Mouse (Mus musculus) skeletal muscle tissue, postnatal 0 days (tissue): ENCODE data around the gene Prm1. TPM values are rescaled to one million over a fixed set of nuclear protein-coding genes. Genes with fewer than 3 reads are reported as not detected.

Experiments
- polyA plus RNA-seq: library from polyadenylated mRNA; unstranded; fragments of >200 nt; fragmentation: Nextera tagmentation; extraction: Ambion mirVana; gene quantifications from 2 replicates; pipeline ENCODE4 v1.2.1, GENCODE M21; 2015

The Prm1 gene
- polyA plus RNA-seq = not detected in 2 replicates

GRCm38 (mm10) chr16:10805789-10806527, at the start of gene Prm1:
Gene Prm1 (minus strand): TSS chr16:10805839.

GRCm38 (mm10) chr16:10834911-10835587, 29.4 kb upstream of the Prm1 start, which contains the start of gene Rmi2:
Gene Rmi2 (plus strand): TSS chr16:10835059.

GRCm38 (mm10) chr16:10812865-10813371, 7.3 kb upstream of the Prm1 start, which contains the start of gene Gm11172:
Gene Gm11172 (plus strand): TSS chr16:10812915.

DNA sequence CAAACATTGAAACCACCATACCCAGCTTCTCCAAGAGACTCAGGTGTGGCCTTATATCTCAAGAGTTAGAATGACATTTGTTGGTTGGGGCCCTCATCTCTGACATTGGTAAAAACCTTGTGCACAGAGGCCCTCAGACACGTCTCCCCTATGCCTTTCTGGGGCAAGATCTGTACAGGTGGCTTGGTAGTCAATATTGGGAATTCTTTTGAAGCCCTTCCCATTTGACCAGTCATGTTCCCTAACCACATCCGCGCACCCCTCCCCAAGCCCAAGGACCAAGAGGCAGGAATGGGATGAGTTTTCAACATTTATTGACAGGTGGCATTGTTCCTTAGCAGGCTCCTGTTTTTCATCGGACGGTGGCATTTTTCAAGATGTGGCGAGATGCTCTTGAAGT, 9.6 kb downstream of the Prm1 start, which contains the start of gene Prm2:
Gene Prm2 (minus strand): TSS at position 101 of the 400 bp plus-strand sequence.

GRCm38 (mm10) chr16:10790702-10791101, 14.9 kb downstream of the Prm1 start, which contains the start of gene Prm3:
Gene Prm3 (minus strand): TSS chr16:10790914.

DNA sequence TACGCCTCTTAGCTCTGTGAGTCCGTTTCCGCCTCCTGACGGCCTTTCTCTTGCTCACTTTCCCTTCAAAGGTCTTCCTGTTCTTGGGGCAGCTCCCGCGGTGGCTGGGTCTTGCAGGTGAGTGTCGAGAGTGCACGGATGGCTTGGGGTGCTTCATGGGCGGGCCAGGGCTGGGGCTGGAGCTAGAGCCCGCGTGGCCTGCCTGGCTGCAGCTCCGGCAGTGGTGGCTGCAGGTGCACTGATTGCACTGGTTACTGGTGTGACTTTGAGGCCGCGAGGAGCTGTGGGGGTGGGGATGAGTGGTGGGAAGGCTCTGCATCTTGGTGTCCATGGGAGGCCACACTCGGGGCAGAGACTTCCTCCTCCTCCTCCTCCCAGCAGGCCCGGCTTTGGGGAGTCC, 17.4 kb downstream of the Prm1 start, which contains the start of gene Tnp2:
Gene Tnp2 (minus strand): TSS at position 390 of the 400 bp plus-strand sequence.

DNA sequence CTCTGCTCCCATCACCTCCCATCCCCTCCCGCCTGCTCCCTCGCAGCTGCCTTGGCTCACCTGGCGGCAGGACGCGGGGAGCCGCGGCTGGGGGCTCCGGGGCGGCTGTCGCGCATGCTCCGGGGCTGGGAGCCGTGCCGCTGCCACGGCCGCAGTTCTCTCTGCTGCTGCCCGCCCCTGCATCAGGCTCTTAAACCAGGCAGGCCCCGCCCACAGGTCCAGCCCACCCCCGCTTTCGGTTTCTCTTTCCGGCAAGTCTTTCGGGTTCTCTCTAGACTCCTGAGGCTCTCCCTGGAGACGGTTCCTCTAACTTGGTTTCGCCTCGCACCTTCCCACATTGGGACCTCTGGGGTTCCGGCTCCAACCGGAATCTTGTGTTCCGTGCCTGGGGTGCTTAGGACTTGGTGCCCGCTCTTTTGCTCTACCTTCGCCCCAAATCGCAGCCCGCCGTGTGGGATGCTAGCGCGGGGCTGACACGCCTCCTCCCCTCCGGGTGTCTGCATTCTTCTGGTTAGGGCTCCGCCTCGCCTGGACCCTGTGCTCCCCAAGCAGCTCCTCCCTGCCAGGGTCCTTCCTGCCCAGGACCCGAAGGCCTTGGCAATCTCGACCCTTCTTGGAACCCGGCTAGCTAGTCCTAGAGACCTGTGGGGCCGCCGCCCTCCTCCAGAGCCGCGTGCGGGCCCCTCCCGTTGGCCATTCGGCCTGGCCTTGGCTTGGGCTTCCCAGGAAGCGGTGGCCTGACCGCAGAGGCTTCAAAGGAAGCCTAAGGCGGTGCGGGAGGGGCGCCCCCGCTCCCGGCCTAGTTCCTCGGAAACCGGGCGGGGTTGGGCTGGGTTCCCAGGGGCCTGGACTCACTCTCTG, 20.0 kb downstream of the Prm1 start, which contains the start of gene Socs1:
Gene Socs1 (minus strand): TSS at position 166 of the 861 bp plus-strand sequence.

Other genes with a start within 250 kb of the Prm1 start
- gene Socs1, start 20.3 kb downstream of the Prm1 start, polyA plus RNA-seq = 4.3 and 6.8 TPM in 2 replicates
- not detected in 2 replicates for gene Tnp2, start 17.2 kb downstream of the Prm1 start, polyA plus RNA-seq
- gene Prm3, start 14.9 kb downstream of the Prm1 start, polyA plus RNA-seq = not detected in 2 replicates
- not detected in 2 replicates for gene Prm2, start 9.7 kb downstream of the Prm1 start, polyA plus RNA-seq
- gene Gm11172, start 7.1 kb upstream of the Prm1 start, polyA plus RNA-seq = not detected in 2 replicates
- gene Rmi2, start 29.2 kb upstream of the Prm1 start, polyA plus RNA-seq = 0.41 and 0.60 TPM in 2 replicates